Mouse (Mus musculus) spleen, postnatal 0 days (tissue): Measurements from ENCODE around the gene Gm8882. TPM values are rescaled to one million over a fixed set of nuclear protein-coding genes. Genes with fewer than 3 reads are reported as not detected.

ENCODE experiments used
- polyA plus RNA-seq: library from polyadenylated mRNA; unstranded; fragments of >200 nt; fragmentation: Nextera tagmentation; extraction: Ambion mirVana; gene quantifications from 2 replicates; pipeline ENCODE4 v1.2.1, GENCODE M21; 2015

Gm8882 gene
- polyA plus RNA-seq: not detected in 2 replicates

GRCm38 (mm10) chr6:132364034-132364433, at the start of gene Gm8882:
Gene Gm8882 (minus strand): TSS chr6:132364134.

GRCm38 (mm10) chr6:132314657-132315056, 49.3 kb downstream of the Gm8882 start, which contains the start of gene Prpmp5:
Gene Prpmp5 (minus strand): TSS chr6:132314757.

Other genes starting within 250 kb of the Gm8882 start
- not detected in 2 replicates for gene Prb1, start 153.6 kb downstream of the Gm8882 start, polyA plus RNA-seq
- gene Prpmp5, start 49.4 kb downstream of the Gm8882 start, polyA plus RNA-seq: not detected in 2 replicates
- not detected in 2 replicates for gene Prh1, start 205.7 kb upstream of the Gm8882 start, polyA plus RNA-seq
- gene Prp2, start 231.8 kb upstream of the Gm8882 start, polyA plus RNA-seq: not detected in 2 replicates